Mouse (Mus musculus): ENCODE measurements around the gene Tmem206. TPM values are rescaled to one million over a fixed set of nuclear protein-coding genes. Genes with fewer than 3 reads are reported as not detected.

The Tmem206 gene
- total and polyA plus RNA-seq, 3 experiments: 3.7 to 22.6 (median 9.2) TPM

GRCm38 (mm10) chr1:191313158-191313557 lies 12.6 kb upstream of the Tmem206 start:
- Histone ChIP-seq H3K27me3 (ENCODE audit: insufficient read depth, low read length) (no peaks in the 10 kb centered on the region), H3K9me3 (replicated peaks) (no peaks in the 10 kb centered on the region), H3K4me3 (ENCODE audit: low read depth, low read length) (peak overlapping the region; percentile 76; the same call in 1 of the 2 replicates), H3K4me1 (ENCODE audit: insufficient read depth, low read depth, low read length) (peaks cover 35% of the 10 kb centered on the region), H3K36me3 (replicated peaks) (peaks cover 20% of the 10 kb centered on the region)
- TF ChIP-seq GATA2 (IDR thresholded peaks at IDR 0.05; ENCODE audit: borderline replicate concordance, low read depth, low read length) (no peak), POLR2AphosphoS5 (IDR thresholded peaks at IDR 0.05; ENCODE audit: insufficient replicate concordance, low read depth, low read length) (no peak), CTCF (IDR thresholded peaks at IDR 0.05; ENCODE audit: low read depth, low read length) (no peak), GATA1 (IDR thresholded peaks at IDR 0.05; ENCODE audit: borderline replicate concordance, low read length) (no peak), TAL1 (conservative IDR thresholded peaks at IDR 0.05; ENCODE audit: low read depth, low read length) (no peak)
- ATAC-seq (ENCODE audit: extremely low read depth, insufficient number of reproducible peaks, low FRiP score, poor library complexity, severe bottlenecking): no peak
- no peak for DNase-seq (ENCODE audit: low spot score)

- no peak overlapping the region for H3K4me3 ChIP-seq (ENCODE audit: low read depth, low read length)
- no peaks in the 10 kb centered on the region for H3K9me3 ChIP-seq (replicated peaks)
- DNase-seq (ENCODE audit: low spot score) (no peak), ATAC-seq (ENCODE audit: extremely low read depth, insufficient number of reproducible peaks, low FRiP score, poor library complexity, severe bottlenecking) (no peak)
- H3K36me3 ChIP-seq (replicated peaks): peaks cover 20% of the 10 kb centered on the region
- TF ChIP-seq GATA1 (IDR thresholded peaks at IDR 0.05; ENCODE audit: borderline replicate concordance, low read length): no peak
- TF ChIP-seq TAL1 (conservative IDR thresholded peaks at IDR 0.05; ENCODE audit: low read depth, low read length): no peak
- TF ChIP-seq GATA2 (IDR thresholded peaks at IDR 0.05; ENCODE audit: borderline replicate concordance, low read depth, low read length): no peak
- no peak for TF ChIP-seq POLR2AphosphoS5 (IDR thresholded peaks at IDR 0.05; ENCODE audit: insufficient replicate concordance, low read depth, low read length)
- TF ChIP-seq CTCF (IDR thresholded peaks at IDR 0.05; ENCODE audit: low read depth, low read length): no peak
- H3K27me3 ChIP-seq (ENCODE audit: insufficient read depth, low read length): no peaks in the 10 kb centered on the region
- H3K4me1 ChIP-seq (ENCODE audit: insufficient read depth, low read depth, low read length): peaks cover 40% of the 10 kb centered on the region
Observed at GRCm38 (mm10) chr1:191313926-191314325, 11.8 kb upstream of the Tmem206 start.

GRCm38 (mm10) chr1:191316818-191317217 lies 8.9 kb upstream of the Tmem206 start:
- H3K27me3 ChIP-seq (ENCODE audit: insufficient read depth, low read length): peaks cover 3% of the 10 kb centered on the region; the same call in 1 of the 2 replicates
- H3K36me3 ChIP-seq (replicated peaks): peaks cover 3% of the 10 kb centered on the region
- peak overlapping the region; percentile 79; the same call in 1 of the 2 replicates for H3K4me3 ChIP-seq (ENCODE audit: low read depth, low read length)
- H3K9me3 ChIP-seq (replicated peaks): no peaks in the 10 kb centered on the region
- no peak for ATAC-seq (ENCODE audit: extremely low read depth, insufficient number of reproducible peaks, low FRiP score, poor library complexity, severe bottlenecking)
- DNase-seq (ENCODE audit: low spot score): no peak
- peaks cover 42% of the 10 kb centered on the region for H3K4me1 ChIP-seq (ENCODE audit: insufficient read depth, low read depth, low read length)
- TF ChIP-seq GATA2 (IDR thresholded peaks at IDR 0.05; ENCODE audit: borderline replicate concordance, low read depth, low read length) (no peak), CTCF (IDR thresholded peaks at IDR 0.05; ENCODE audit: low read depth, low read length) (no peak), TAL1 (conservative IDR thresholded peaks at IDR 0.05; ENCODE audit: low read depth, low read length) (no peak), GATA1 (IDR thresholded peaks at IDR 0.05; ENCODE audit: borderline replicate concordance, low read length) (no peak), POLR2AphosphoS5 (IDR thresholded peaks at IDR 0.05; ENCODE audit: insufficient replicate concordance, low read depth, low read length) (no peak)

GRCm38 (mm10) chr1:191317591-191318196 lies 8.0 kb upstream of the Tmem206 start, which contains the start of gene Nenf:
TSS of gene Nenf (minus strand) at chr1:191318194.
- peaks cover 37% of the 10 kb centered on the region for H3K4me1 ChIP-seq (ENCODE audit: insufficient read depth, low read depth, low read length)
- no peaks in the 10 kb centered on the region for H3K36me3 ChIP-seq (replicated peaks)
- peak; percentile 82 for DNase-seq (ENCODE audit: low spot score)
- TF ChIP-seq POLR2AphosphoS5 (IDR thresholded peaks at IDR 0.05; ENCODE audit: insufficient replicate concordance, low read depth, low read length): no peak
- no peak for TF ChIP-seq GATA1 (IDR thresholded peaks at IDR 0.05; ENCODE audit: borderline replicate concordance, low read length)
- TF ChIP-seq TAL1 (conservative IDR thresholded peaks at IDR 0.05; ENCODE audit: low read depth, low read length): no peak
- no peak for TF ChIP-seq CTCF (IDR thresholded peaks at IDR 0.05; ENCODE audit: low read depth, low read length)
- no peak for TF ChIP-seq GATA2 (IDR thresholded peaks at IDR 0.05; ENCODE audit: borderline replicate concordance, low read depth, low read length)
- H3K4me3 ChIP-seq (ENCODE audit: low read depth, low read length): peak within 1 kb of the TSS; percentile 79
- peaks cover 3% of the 10 kb centered on the region; the same call in 1 of the 2 replicates for H3K27me3 ChIP-seq (ENCODE audit: insufficient read depth, low read length)
- peak; percentile 91 for ATAC-seq (ENCODE audit: extremely low read depth, insufficient number of reproducible peaks, low FRiP score, poor library complexity, severe bottlenecking)
- no peaks in the 10 kb centered on the region for H3K9me3 ChIP-seq (replicated peaks)

- peaks cover 29% of the 10 kb centered on the region for H3K4me1 ChIP-seq (ENCODE audit: insufficient read depth, low read depth, low read length)
- no peaks in the 10 kb centered on the region for H3K9me3 ChIP-seq (replicated peaks)
- no peak for ATAC-seq (ENCODE audit: extremely low read depth, insufficient number of reproducible peaks, low FRiP score, poor library complexity, severe bottlenecking)
- H3K4me3 ChIP-seq (ENCODE audit: low read depth, low read length): no peak overlapping the region
- DNase-seq (ENCODE audit: low spot score): no peak
- H3K36me3 ChIP-seq (replicated peaks): no peaks in the 10 kb centered on the region
- TF ChIP-seq GATA2 (IDR thresholded peaks at IDR 0.05; ENCODE audit: borderline replicate concordance, low read depth, low read length): no peak
- TF ChIP-seq GATA1 (IDR thresholded peaks at IDR 0.05; ENCODE audit: borderline replicate concordance, low read length): no peak
- TF ChIP-seq POLR2AphosphoS5 (IDR thresholded peaks at IDR 0.05; ENCODE audit: insufficient replicate concordance, low read depth, low read length): no peak
- TF ChIP-seq CTCF (IDR thresholded peaks at IDR 0.05; ENCODE audit: low read depth, low read length): no peak
- TF ChIP-seq TAL1 (conservative IDR thresholded peaks at IDR 0.05; ENCODE audit: low read depth, low read length): no peak
- peaks cover 3% of the 10 kb centered on the region; the same call in 1 of the 2 replicates for H3K27me3 ChIP-seq (ENCODE audit: insufficient read depth, low read length)
Observed at GRCm38 (mm10) chr1:191318686-191319085, 7.0 kb upstream of the Tmem206 start.

GRCm38 (mm10) chr1:191323381-191323780 lies 2.3 kb upstream of the Tmem206 start:
- Histone ChIP-seq H3K4me1 (ENCODE audit: insufficient read depth, low read depth, low read length) (peaks cover 44% of the 10 kb centered on the region), H3K36me3 (replicated peaks) (peaks cover 13% of the 10 kb centered on the region), H3K9me3 (replicated peaks) (no peaks in the 10 kb centered on the region), H3K27me3 (ENCODE audit: insufficient read depth, low read length) (peaks cover 3% of the 10 kb centered on the region; the same call in 1 of the 2 replicates), H3K4me3 (ENCODE audit: low read depth, low read length) (no peak overlapping the region)
- no peak for TF ChIP-seq TAL1 (conservative IDR thresholded peaks at IDR 0.05; ENCODE audit: low read depth, low read length)
- no peak for TF ChIP-seq GATA2 (IDR thresholded peaks at IDR 0.05; ENCODE audit: borderline replicate concordance, low read depth, low read length)
- TF ChIP-seq CTCF (IDR thresholded peaks at IDR 0.05; ENCODE audit: low read depth, low read length): no peak
- TF ChIP-seq POLR2AphosphoS5 (IDR thresholded peaks at IDR 0.05; ENCODE audit: insufficient replicate concordance, low read depth, low read length): no peak
- no peak for TF ChIP-seq GATA1 (IDR thresholded peaks at IDR 0.05; ENCODE audit: borderline replicate concordance, low read length)
- DNase-seq (ENCODE audit: low spot score): no peak
- ATAC-seq (ENCODE audit: extremely low read depth, insufficient number of reproducible peaks, low FRiP score, poor library complexity, severe bottlenecking): no peak
